Mouse (Mus musculus) right cerebral cortex, postnatal 14 days (tissue): ENCODE measurements around the gene Insyn1.
A peak's percentile ranks its signal among the peaks of the same experiment; 100 is the strongest.

Experiments used
- DNase-seq: peaks from one replicate; pipeline ENCODE4 v3.0.0; 2022

Gene Insyn1

GRCm38 (mm10) chr9:58489133-58489864 lies 896 bp downstream of the Insyn1 start:
- DNase-seq: peak; percentile 38

GRCm38 (mm10) chr9:58489865-58490165 lies 1.4 kb downstream of the Insyn1 start:
- no peak for DNase-seq

- no peak for DNase-seq
Observed at GRCm38 (mm10) chr9:58490391-58490790, 2.0 kb downstream of the Insyn1 start.

GRCm38 (mm10) chr9:58495035-58495434 lies 6.6 kb downstream of the Insyn1 start:
- DNase-seq: peak; percentile 26

- DNase-seq: peak; percentile 55
Observed at GRCm38 (mm10) chr9:58496470-58497182, 8.2 kb downstream of the Insyn1 start.

GRCm38 (mm10) chr9:58497942-58498341 lies 9.5 kb downstream of the Insyn1 start:
- no peak for DNase-seq

GRCm38 (mm10) chr9:58500946-58501345 lies 12.5 kb downstream of the Insyn1 start:
- no peak for DNase-seq

GRCm38 (mm10) chr9:58507216-58508005 lies 19.0 kb downstream of the Insyn1 start:
- DNase-seq: no peak

GRCm38 (mm10) chr9:58510452-58510851 lies 22.0 kb downstream of the Insyn1 start:
- no peak for DNase-seq

- DNase-seq: no peak
Observed at GRCm38 (mm10) chr9:58513749-58514148, 25.3 kb downstream of the Insyn1 start.

GRCm38 (mm10) chr9:58516480-58516879 lies 28.1 kb downstream of the Insyn1 start:
- no peak for DNase-seq

GRCm38 (mm10) chr9:58517866-58518750 lies 29.7 kb downstream of the Insyn1 start:
- DNase-seq: no peak

- no peak for DNase-seq
Observed at GRCm38 (mm10) chr9:58519953-58520352, 31.6 kb downstream of the Insyn1 start.

GRCm38 (mm10) chr9:58520816-58521581 lies 32.6 kb downstream of the Insyn1 start:
- no peak for DNase-seq

- no peak for DNase-seq
Observed at GRCm38 (mm10) chr9:58521883-58522423, 33.5 kb downstream of the Insyn1 start.

- no peak for DNase-seq
Observed at GRCm38 (mm10) chr9:58525108-58525507, 36.7 kb downstream of the Insyn1 start.

- DNase-seq: no peak
Observed at GRCm38 (mm10) chr9:58527841-58528240, 39.4 kb downstream of the Insyn1 start.

- DNase-seq: no peak
Observed at GRCm38 (mm10) chr9:58530407-58530806, 42.0 kb downstream of the Insyn1 start.

GRCm38 (mm10) chr9:58532236-58532635 lies 43.8 kb downstream of the Insyn1 start:
- no peak for DNase-seq

- peak; percentile 29 for DNase-seq
Observed at GRCm38 (mm10) chr9:58533322-58533721, 44.9 kb downstream of the Insyn1 start.

- peak; percentile 31 for DNase-seq
Observed at GRCm38 (mm10) chr9:58534766-58535165, 46.4 kb downstream of the Insyn1 start.
